Mouse (Mus musculus) MEL-GATA-1-ER (cell line): ENCODE data around the gene Fam229a.
"Not testable (repeated sequence)": the region's sequence is repeated elsewhere in the genome, so short reads cannot be mapped to it uniquely, and the experiment has no call there.

Experiments used
- DNase-seq: peaks from one replicate; pipeline ENCODE4 v3.0.0-alpha.2; 2012; ENCODE audit warnings: low read depth; ENCODE audit errors: extremely low read depth

Fam229a gene

GRCm38 (mm10) chr4:129518519-129518918 lies 27.5 kb downstream of the Fam229a start:
- no peak for DNase-seq

GRCm38 (mm10) chr4:129525338-129525737 lies 34.3 kb downstream of the Fam229a start:
- no peak for DNase-seq

- DNase-seq = no peak
Observed at GRCm38 (mm10) chr4:129525889-129526288, 34.9 kb downstream of the Fam229a start.

- DNase-seq = not testable (repeated sequence)
Observed at GRCm38 (mm10) chr4:129528901-129529300, 37.9 kb downstream of the Fam229a start.

GRCm38 (mm10) chr4:129540012-129540411 lies 49.0 kb downstream of the Fam229a start:
- no peak for DNase-seq
